Mouse (Mus musculus): ENCODE measurements at regions not wholly inside any gene's neighbourhood (a gene's known extent, or its start where the extent isn't known, plus 50 kb on each side); places are given as distances from the start of the nearest gene placed in this dataset.
"Not testable (repeated sequence)": the region's sequence is repeated elsewhere in the genome, so short reads cannot be mapped to it uniquely, and the experiment has no call there.

DNA sequence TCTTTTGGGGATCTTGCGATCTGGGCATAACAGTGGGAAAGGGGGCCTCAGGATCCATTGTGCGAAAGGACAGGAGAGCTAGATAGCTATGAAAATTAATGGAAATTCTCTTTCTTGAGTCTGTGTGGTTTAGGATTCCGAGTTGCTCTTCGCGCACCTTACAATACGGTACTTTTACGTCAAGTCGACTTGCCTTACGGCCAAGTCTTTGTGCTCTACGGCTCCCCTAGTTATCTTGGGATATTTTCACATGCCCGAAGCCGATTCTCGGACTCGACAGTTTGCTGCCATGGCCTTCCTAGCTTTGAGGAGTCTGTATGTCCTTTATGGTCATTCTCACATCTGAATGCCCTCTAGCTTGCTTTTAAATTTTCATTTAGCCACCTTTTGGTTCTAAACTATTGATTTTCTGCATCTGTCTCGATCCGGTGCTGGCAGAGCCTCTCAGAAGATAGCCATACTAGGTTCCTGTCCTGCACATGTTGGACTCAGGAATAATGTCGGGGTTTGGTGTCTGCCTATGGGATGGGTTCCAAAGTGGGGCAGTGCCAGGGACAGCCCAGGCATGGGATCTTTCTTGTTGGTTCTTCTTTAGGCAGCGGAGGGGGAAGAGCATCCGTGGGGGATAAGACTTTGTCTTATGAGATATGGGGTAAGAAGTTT, 109.0 kb upstream of the Olfr1324 start:
- peak; percentile 39 to 50 for DNase-seq (ENCODE audit: low spot score in 2 of 2)

DNA sequence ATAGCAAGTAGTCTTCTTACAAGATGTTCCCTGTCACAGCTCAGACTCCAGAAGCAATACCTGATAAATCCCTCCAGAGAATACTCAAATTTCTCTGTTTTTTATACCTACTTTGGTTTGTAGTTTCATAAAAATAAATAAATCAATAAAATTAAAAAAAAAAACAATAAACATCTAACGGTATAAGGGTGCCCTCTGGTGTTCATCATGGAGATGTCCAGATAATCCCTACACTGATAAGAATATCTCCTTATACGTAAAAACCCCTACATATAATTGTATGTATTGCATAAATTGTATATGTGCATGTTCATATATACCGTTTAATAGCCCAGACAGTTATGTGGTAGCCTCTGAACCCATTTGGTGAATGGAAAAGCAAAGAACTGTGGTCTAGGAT, 75.7 kb upstream of the Olfr1324 start:
- no peak for DNase-seq (ENCODE audit: low spot score in 2 of 2)

GRCm38 (mm10) chrX:50501181-50501580, 72.9 kb upstream of the Olfr1324 start:
- no peak for DNase-seq (ENCODE audit: low spot score in 2 of 2)

DNA sequence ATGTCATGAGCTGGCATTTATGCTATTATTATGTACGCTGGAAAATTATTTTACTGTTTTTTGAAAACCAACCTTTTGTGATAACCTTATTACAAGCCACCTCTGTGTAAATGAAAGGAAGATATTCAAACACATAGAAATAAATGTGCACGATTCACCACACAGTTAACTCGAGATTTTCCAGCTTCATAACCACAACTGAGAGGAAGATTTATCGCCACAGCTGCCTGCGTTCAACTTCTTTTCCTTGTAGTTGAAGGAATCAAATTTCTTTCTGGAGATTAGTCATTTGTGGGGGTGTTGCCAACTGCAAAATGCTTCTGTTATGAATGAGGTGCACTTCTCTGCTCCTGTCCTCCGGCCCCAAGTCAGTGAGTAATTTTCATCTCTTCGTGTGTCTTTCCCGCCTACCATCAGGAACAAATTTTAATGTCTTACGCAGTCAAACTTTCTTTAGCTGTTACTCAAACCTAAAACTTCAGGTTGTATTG, 62.2 kb upstream of the Olfr1324 start:
- not testable (repeated sequence) for DNase-seq (ENCODE audit: low spot score in 2 of 2)
